Mouse (Mus musculus) adrenal gland, adult 18-20 months (tissue): Measurements from ENCODE around the gene Arhgap32. TPM values are rescaled to one million over a fixed set of nuclear protein-coding genes. Genes with fewer than 3 reads are reported as not detected.

Experiments
- DNase-seq, 2 experiments: peaks; one replicate each; pipeline ENCODE4 v3.0.0; 2021 to 2022; ENCODE audit warnings: low spot score in 2 of 2
- total RNA-seq, 2 experiments: library from RNA; stranded (reverse); gene quantifications; 1 replicate in 1 of 2; 2 replicates in 1 of 2; pipeline ENCODE4 v1.2.3; 2021

The Arhgap32 gene
- total RNA-seq, 2 experiments from 2014 or later = 55.3 to 74.8 TPM

DNA sequence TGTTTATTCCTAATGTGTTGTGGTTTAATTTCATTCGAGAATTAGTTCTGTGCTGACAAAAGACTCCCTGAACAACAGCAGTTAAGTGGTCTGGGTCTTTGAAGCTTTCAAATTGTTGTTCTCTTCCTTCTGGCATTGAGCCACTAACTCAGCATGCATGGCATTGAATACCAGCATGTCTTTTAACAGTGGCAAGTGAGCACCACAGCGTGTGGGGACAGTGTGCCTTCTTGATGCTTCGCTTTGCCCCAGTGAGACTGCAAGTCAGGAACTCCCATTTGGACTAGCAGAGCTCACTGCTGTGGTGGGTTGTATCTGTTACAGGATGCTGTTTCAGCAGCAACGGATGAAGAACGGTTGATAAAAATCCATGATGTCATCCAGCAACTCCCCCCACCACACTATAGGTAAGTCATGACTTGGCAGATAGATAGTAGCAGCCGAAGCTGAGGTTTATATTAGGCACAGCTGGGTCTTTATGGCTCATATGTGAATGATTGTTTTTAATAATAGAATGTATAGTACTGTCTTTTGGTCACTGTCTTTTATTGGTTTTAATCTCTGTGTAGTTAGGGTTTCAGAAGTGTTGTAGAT, 130.3 kb downstream of the Arhgap32 start:
- no peak for DNase-seq

DNA sequence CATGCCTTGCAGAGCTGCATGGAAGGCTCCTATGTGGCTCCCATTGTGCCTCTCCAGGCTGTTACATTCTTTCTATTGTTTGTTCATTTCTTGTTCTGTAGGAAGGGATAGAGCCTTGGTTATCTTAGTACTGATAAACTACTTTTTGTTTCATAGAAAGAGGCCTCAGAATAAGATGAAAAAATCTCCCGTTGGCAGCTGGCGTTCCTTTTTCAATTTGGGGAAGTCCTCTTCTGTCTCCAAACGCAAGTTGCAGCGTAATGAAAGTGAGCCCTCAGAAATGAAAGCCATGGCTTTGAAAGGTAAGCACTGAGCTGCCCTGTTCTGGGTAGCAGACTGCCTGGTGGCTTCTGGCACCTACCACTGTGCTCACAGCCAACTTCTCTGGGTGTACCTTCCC, 134.6 kb downstream of the Arhgap32 start:
- no peak for DNase-seq

DNA sequence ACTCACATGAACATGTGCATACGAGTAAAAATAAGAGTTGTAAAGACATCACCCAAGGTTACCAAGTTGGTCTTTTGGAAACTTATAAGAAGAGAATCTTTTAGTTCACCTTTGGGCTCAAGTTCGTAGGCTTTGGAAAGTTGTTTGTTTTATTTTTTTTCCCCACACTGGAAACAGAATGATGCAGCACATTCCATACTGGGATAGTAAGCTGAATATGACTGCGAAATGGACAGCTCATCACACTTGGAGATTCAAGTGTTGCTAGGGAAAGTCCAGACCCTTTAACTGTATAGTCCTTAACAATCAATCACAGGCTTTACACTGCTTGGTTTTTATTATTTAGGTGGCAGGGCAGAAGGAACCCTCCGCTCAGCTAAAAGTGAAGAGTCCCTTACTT, 137.8 kb downstream of the Arhgap32 start:
- DNase-seq = no peak

DNA sequence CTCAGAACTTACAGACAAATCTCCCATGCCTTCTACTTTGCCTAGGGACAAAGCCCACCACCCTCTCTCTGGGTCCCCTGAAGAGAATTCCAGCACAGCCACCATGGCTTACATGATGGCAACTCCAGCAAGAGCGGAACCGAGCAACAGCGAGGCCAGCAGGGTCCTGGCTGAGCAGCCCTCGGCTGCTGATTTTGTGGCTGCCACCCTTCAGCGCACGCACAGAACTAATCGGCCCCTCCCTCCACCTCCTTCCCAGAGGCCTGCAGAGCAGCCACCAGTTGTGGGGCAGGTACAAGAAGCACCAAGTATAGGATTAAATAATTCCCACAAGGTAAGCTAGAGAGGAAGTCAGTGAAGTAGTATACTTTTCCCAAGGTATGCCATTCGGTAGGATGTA, 141.4 kb downstream of the Arhgap32 start:
- no peak for DNase-seq

DNA sequence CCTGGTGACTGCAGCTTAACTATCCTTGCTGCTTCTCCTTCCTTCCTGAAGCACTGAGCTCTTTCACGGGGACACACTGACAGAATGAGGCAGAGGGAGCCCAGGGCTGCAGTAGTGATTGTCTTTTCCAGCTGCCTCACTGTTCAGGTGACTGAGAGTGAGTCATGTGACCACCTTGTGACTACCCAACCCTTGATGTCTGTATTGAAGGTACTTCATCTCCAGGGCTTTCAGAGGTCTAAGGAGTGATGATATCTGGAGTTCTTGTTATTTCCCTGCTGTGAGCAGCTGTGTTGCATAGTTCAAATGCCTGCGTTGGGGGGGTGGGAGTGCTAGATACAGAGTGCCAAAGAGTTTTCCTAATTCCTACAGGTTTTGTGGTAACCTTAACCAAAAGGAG, 141.9 kb downstream of the Arhgap32 start:
- no peak for DNase-seq

DNA sequence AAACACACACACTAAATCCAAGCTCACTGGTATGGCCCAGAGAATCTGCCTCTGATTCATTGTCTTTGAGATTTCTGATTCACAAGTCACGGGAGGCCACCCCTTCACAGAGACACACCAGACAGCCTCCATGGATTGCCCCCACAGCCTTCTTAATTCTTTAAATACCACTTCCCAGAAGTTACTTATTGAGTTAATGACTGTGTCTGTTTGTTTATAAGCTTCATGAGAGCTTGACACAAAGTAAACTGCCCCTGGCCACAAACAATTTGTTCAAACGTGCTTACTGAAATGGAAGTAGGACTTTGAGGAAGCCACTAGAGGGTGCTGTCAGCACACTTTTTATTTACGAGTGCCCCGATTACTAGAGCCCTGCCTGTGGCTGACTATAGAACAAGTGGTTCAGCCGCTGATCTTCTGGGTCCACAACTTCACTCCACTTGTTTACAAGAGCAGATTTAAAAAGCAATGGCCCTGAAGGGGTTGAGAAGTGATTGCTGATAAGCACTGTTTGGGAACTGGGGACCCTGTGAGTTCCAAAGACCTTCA, 156.0 kb downstream of the Arhgap32 start:
- peak; percentile 39 to 62 for DNase-seq

DNA sequence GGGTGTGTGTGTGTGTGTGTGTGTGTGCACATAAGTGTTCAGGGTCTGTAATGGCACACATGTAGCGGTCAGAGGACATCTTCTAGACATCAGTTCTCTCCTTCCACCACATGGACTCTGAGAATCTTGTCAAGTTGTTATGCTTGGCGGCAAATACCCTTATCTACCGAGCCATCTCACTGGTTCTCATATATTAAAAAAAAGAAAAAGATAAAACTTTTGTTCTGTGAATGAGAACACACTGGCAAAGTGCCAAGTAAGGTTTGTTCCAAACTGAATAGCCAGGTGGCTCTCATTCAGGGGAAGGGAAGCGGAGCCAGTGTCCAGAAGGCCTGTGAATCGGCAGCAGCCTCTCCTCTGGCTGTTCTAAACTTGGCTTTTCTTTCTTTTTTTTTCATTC, 162.1 kb downstream of the Arhgap32 start:
- no peak for DNase-seq

DNA sequence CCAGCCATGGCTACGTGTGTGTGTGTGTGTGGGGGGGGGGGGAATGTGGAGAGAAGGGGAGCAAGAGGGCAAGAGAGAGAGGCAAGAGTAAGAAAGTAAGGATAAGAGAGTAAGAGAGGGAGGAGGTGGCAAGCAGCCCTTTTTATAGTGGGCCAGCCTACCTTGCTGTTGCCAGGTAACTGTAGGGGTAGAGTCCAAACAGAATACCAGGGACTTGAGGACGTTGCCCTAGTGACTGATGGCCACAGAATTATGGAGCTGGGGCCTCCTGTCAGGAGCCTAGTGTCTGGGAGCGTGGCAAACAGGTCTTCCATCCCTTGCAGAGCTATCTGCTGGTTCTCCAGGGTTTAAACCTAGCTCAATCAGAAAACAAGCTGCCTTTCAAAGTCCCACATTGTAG, 163.9 kb downstream of the Arhgap32 start:
- DNase-seq = no peak

DNA sequence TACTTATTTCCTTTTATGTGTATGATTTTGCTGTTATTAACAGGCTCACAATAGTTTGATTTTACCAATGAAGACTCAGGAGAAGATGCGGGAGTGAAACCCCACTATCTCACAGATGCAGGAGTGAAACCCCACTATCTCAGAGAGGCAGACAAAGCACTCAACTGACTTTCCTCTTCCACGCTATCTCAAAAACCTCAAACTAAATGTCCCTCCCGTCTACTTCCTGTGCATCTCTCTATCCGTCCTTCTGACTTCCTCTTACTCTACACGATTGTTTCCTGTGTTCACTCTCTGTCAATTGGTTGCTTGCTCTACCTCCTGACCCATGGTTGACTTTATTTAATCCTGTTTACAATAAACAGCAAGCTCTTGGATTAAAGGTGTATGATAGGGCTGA, 164.5 kb downstream of the Arhgap32 start:
- DNase-seq = no peak

DNA sequence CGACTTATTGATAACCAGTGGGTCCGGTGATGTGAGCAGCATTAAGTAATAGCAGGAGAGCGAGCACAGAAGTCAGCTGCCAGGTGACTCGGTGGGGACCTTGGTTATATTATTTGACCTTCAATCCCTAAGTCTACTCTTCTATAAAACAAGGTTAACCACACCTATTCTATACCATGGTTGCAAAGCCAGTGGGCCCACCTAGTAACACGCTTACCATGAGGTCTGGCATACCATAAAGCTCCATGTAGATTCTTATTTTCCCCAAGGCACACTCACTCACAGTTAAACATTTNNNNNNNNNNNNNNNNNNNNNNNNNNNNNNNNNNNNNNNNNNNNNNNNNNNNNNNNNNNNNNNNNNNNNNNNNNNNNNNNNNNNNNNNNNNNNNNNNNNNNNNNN, 167.7 kb downstream of the Arhgap32 start:
- DNase-seq = no peak

DNA sequence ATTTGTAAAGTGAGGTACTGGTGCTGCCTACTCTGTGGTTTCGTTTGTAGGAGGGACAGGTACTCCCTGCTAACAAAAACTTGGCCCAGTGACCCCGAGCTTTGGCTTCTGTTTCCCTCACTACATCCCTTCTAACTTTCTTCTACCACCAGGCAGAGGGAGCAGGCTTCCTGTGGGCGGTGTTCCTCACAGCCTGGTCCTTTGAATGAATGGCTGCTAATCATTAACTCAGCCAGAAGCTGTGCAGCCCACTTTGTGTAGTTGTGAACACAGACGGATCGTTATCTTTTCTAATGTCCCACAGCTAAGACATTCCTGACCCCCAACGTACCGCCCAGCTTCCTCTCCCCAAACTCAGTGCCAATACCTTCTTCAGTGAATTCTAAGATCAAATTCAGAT, 175.7 kb downstream of the Arhgap32 start:
- no peak for DNase-seq

DNA sequence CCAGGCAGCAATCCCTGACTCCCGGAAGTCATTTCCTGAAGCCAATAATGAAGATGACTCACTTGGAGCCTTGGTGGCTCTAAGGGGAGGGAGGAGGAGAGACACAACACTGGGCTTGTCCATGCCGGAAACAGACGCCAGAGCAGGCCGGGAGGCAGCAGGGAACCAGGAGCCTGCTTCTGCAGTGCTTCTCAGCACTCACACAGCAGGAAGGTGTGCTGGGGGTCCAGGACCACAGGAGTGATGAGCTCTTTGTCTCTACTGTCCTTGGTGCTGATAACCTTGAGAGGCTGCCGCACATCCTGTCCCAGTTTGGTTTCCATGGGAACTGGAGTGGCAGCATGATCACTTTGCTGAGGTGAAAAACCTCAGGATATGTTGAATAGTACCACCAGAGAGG, 176.8 kb downstream of the Arhgap32 start:
- DNase-seq = peak; percentile 31 to 51

DNA sequence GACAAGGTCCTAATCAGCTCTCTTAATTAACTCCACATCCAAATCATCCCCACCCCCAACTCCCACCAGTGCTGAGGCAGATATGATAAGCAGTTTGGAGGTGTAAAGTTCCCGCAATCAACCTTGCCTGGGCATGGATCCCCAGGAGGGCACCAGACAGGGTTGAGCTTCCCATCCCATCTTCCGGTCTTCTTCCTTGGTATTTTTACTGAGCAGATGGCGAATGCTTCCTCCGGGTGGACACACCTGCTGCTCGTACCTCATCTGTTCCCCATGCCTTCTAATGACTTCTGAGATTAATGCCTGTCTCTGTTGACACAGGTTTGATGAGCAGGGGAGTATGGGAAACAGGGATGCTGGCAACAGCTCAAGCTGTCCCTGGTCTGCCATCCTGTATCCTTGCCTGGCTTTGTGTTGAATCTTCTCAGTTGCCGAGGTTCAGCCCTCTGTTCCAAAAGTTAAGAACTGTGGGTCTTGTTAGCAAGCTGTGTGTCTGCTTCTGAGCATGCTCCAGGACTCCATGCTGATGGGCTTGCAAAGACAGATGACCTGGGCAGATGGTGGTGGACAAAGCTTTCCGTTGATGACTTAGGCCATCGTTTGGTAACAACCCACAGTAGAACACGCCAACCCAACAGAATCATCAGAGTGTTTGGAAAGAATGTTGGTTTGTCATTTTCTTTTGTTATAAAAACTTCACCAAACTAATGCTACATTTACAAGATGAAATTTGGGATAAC, 179.3 kb downstream of the Arhgap32 start:
- DNase-seq = no peak

DNA sequence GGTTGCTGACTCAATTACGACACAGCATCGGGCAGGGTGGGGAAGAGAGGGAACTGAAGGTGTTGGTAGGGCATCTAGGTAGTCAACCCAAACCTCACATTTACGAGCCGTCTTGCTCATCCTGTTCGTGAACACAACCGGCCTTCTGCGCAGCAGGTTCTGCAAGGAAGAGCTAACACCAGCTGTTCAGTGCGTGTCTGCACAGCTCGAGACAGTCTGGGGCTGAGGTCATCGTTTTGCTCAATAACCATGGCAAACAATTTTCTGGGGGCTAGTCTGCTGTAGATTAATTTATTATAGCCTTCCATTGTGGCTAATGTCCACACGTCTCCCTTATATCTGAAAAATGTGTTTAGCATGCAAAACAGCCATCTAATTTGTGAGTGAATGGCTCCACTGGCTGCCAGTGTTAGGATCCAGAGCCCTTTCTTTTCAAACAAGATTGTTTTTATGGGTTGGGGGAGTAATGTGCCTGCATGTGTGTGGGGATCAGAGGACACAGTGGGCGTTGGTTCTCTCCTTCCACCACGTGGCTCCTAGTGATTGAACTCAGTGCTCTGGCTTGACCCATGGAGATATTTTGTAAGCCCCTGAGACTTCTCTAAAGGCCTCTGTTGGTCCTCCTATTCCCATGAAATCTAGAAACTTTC, 186.7 kb downstream of the Arhgap32 start:
- no peak for DNase-seq

DNA sequence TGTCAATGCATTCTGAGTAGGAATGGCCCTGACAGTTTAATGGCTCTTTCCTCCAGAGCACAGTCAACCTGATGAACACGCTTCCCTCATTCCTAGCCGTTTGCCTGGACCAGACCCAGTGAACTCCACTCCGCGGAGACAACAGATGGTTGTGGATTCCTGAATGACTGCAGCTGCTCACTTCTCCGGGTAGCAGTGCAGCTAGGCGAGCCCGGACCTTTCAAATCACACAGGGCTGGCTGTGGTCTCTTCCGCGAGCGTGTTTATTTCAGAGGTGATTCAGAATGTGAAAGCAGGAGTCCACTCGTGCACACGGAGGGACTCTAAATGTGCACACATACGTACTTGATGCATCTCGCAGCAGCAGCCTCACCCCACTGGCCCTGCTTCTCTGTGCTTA, 195.8 kb downstream of the Arhgap32 start:
- DNase-seq = no peak

DNA sequence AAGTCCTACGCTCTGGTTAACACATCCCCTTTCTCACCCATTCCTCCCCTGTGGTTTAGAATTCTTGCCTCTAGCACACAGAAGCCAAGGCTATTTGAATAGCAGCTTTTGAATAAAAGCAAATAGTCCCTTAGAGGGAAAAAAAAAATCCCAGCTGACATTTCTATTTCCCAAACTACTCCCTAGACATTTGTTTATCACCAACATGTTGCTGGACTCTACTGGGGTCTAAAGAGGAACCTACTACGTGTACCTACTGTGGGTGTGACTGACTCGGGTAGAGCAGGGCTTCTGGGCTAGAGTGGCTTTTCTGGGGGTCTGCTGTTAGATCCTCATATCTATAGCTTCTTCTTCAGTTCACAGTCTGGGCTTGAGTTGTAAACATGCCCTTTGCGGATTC, 196.3 kb downstream of the Arhgap32 start:
- DNase-seq = no peak

DNA sequence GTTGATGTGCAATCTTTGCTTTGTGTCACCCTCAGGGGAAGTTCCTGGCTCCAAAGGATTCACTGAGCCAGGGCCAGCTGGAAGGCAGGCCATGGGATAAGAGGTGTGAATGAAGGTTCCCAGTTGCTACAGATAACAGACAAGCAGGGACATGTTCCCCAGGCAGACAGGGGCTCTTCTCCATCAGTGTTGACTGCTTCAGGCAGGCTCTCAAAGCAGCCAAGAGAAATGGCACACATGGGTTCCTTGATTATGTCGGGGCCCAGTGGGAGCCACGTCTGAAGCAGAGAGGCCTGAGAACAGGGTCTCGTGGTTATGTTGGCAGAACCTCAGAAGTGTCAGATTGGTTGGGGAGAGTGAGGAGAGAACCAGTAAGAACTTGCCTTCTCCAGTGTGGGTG, 198.1 kb downstream of the Arhgap32 start:
- no peak for DNase-seq

DNA sequence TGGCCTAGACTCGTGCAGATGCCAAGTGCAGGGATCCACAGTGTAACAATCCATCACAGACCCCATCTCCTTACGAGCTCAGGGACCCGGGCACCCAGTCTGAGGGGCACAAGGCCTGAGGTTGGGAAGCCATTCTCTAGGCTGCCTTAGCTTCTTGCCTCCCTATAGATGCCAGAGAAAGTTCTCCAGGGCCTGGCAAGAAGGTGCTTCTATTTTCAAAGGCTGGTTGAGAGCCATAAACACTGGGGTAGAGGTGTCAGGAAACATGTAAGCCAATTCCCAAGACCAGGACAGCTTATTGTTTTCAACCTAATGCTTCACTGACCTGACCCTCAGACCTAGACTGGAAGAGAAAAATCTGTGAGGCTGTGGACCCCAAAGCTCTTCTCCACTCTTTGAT, 200.1 kb downstream of the Arhgap32 start:
- DNase-seq = no peak
